Mouse (Mus musculus) ES-Bruce4 (cell line): ENCODE measurements at regions not wholly inside any gene's neighbourhood (a gene's known extent, or its start where the extent isn't known, plus 50 kb on each side); places are given as distances from the start of the nearest gene placed in this dataset.

ENCODE experiments used
- H3K27ac ChIP-seq: 2 replicates; pipeline ENCODE4 v1.5.1; 2012; ENCODE audit warnings: low read length, inconsistent platforms; ENCODE audit not compliant: insufficient read depth
- H3K27me3 ChIP-seq: 2 replicates; pipeline ENCODE4 v1.6.1; 2012; ENCODE audit warnings: mild to moderate bottlenecking, low read length, inconsistent platforms; ENCODE audit not compliant: control insufficient read depth, poor library complexity, insufficient read depth, severe bottlenecking
- H3K36me3 ChIP-seq: 2 replicates; pipeline ENCODE4 v1.6.1; 2012; ENCODE audit warnings: inconsistent platforms, mild to moderate bottlenecking, low read length, moderate library complexity; ENCODE audit not compliant: control insufficient read depth, poor library complexity, insufficient read depth, severe bottlenecking
- H3K4me1 ChIP-seq: one replicate; pipeline ENCODE4 v1.8.1; 2011; ENCODE audit warnings: low read length; ENCODE audit not compliant: control insufficient read depth, insufficient read depth
- H3K4me3 ChIP-seq: 2 replicates; pipeline ENCODE4 v1.5.1; 2011; ENCODE audit warnings: low read depth, mild to moderate bottlenecking, low read length
- H3K9ac ChIP-seq: 2 replicates; pipeline ENCODE4 v1.6.1; 2012; ENCODE audit warnings: low read depth, mild to moderate bottlenecking, inconsistent platforms; ENCODE audit not compliant: poor library complexity, severe bottlenecking
- H3K9me3 ChIP-seq: replicated peaks from 2 replicates; pipeline ENCODE4 v1.6.1; 2012; ENCODE audit warnings: mild to moderate bottlenecking, low read length, inconsistent platforms; ENCODE audit not compliant: control insufficient read depth, poor library complexity, insufficient read depth, severe bottlenecking
- CTCF ChIP-seq: IDR thresholded peaks from one replicate; pipeline ENCODE4 v1.8.1; 2011; ENCODE audit warnings: low read depth, low read length
- EP300 ChIP-seq: IDR thresholded peaks from 2 replicates; pipeline ENCODE4 v1.6.1; 2011; ENCODE audit warnings: low read depth, low read length; ENCODE audit not compliant: insufficient read depth
- POLR2A ChIP-seq: IDR thresholded peaks from one replicate; pipeline ENCODE4 v1.8.1; 2011; ENCODE audit warnings: low read length; ENCODE audit not compliant: insufficient read depth

DNA sequence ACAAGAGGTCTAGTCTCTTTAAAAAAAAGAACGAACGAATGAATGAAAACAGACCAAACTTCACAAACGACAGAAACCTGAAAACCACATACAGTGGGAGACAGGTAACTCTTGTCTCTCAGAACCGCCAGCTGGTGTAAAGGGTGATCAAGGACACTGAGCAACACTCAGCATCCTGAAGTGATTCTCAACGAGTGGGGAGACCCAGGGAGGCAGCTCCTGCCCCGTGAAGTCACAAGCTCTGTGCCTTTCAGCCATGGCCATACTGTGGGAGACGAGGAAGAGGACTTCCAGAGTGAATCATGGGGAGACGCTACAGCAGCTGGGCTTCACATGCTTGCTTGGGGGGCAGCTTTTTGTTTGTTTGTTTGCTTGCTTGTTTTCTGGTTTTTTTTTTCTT, 70.5 kb upstream of the Foxn2 start:
- Histone ChIP-seq H3K9ac (no peak overlapping the region), H3K9me3 (no peaks in the 10 kb centered on the region)
- TF ChIP-seq POLR2A (no peak), CTCF (no peak), EP300 (no peak)

GRCm38 (mm10) chr17:88370676-88371075, 69.8 kb upstream of the Foxn2 start:
- TF ChIP-seq CTCF (no peak), EP300 (no peak), POLR2A (no peak)
- no peak overlapping the region for H3K4me3 ChIP-seq
- H3K9me3 ChIP-seq: no peaks in the 10 kb centered on the region
- no peak overlapping the region for H3K27ac ChIP-seq
- no peaks in the 10 kb centered on the region for H3K36me3 ChIP-seq
- H3K9ac ChIP-seq: no peak overlapping the region
- H3K4me1 ChIP-seq: peaks cover 2% of the 10 kb centered on the region
- H3K27me3 ChIP-seq: no peaks in the 10 kb centered on the region

More for the DNA sequence above, 70.5 kb upstream of the Foxn2 start:
- Histone ChIP-seq H3K36me3 (no peaks in the 10 kb centered on the region), H3K4me1 (peaks cover 2% of the 10 kb centered on the region), H3K27ac (no peak overlapping the region), H3K27me3 (no peaks in the 10 kb centered on the region), H3K4me3 (no peak overlapping the region)

GRCm38 (mm10) chr17:88378505-88378904, 62.0 kb upstream of the Foxn2 start:
- no peaks in the 10 kb centered on the region for H3K27me3 ChIP-seq
- H3K9ac ChIP-seq: no peak overlapping the region
- no peaks in the 10 kb centered on the region for H3K36me3 ChIP-seq
- TF ChIP-seq CTCF (peak; percentile 44), POLR2A (no peak)
- H3K4me1 ChIP-seq: peaks cover 2% of the 10 kb centered on the region
- H3K9me3 ChIP-seq: no peaks in the 10 kb centered on the region; the same call in 1 of the 2 replicates
- H3K27ac ChIP-seq: no peak overlapping the region
- H3K4me3 ChIP-seq: no peak overlapping the region

- no peaks in the 10 kb centered on the region; the same call in 1 of the 2 replicates for H3K9me3 ChIP-seq
- no peak for TF ChIP-seq POLR2A
- no peak for TF ChIP-seq EP300
- TF ChIP-seq CTCF: no peak
- H3K4me3 ChIP-seq: no peak overlapping the region
- H3K4me1 ChIP-seq: no peaks in the 10 kb centered on the region
- H3K9ac ChIP-seq: no peak overlapping the region
- H3K27ac ChIP-seq: no peak overlapping the region
- H3K36me3 ChIP-seq: no peaks in the 10 kb centered on the region
- no peaks in the 10 kb centered on the region for H3K27me3 ChIP-seq
Measured at GRCm38 (mm10) chr17:88379389-88379788, 61.1 kb upstream of the Foxn2 start.

GRCm38 (mm10) chr17:88381106-88381505, 59.4 kb upstream of the Foxn2 start:
- H3K27ac ChIP-seq: no peak overlapping the region
- no peaks in the 10 kb centered on the region for H3K36me3 ChIP-seq
- H3K9ac ChIP-seq: no peak overlapping the region
- TF ChIP-seq EP300 (no peak), CTCF (peak; percentile 83), POLR2A (no peak)
- no peaks in the 10 kb centered on the region; the same call in 1 of the 2 replicates for H3K9me3 ChIP-seq
- no peaks in the 10 kb centered on the region for H3K27me3 ChIP-seq
- no peaks in the 10 kb centered on the region for H3K4me1 ChIP-seq
- no peak overlapping the region for H3K4me3 ChIP-seq

DNA sequence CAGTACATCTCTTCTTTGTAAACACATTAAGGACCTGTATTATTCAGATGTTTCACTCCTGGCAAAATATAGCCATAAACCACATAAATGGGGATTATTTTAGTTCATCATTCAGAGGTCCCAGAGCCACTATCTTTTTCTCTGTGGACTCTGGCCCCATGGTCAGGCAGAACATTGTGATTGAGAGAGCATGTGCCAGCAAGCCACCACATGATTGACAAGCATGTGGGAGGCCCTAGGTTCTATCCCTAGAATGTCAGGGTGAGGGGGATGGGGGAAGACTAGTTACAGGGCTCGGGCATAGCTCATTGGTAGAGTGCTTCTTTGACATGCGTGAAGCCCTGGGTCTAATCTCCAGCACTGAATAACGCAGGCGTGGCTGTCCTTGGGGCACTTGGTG, 57.1 kb upstream of the Foxn2 start:
- Histone ChIP-seq H3K9ac (no peak overlapping the region), H3K27ac (no peak overlapping the region), H3K27me3 (no peaks in the 10 kb centered on the region), H3K4me3 (no peak overlapping the region), H3K36me3 (no peaks in the 10 kb centered on the region), H3K9me3 (no peaks in the 10 kb centered on the region), H3K4me1 (no peaks in the 10 kb centered on the region)
- no peak for TF ChIP-seq EP300
- TF ChIP-seq CTCF: no peak
- no peak for TF ChIP-seq POLR2A

GRCm38 (mm10) chr17:88388441-88388951, 52.0 kb upstream of the Foxn2 start:
- Histone ChIP-seq H3K9ac (no peak overlapping the region), H3K36me3 (no peaks in the 10 kb centered on the region), H3K27ac (no peak overlapping the region), H3K9me3 (no peaks in the 10 kb centered on the region), H3K4me1 (no peaks in the 10 kb centered on the region), H3K4me3 (no peak overlapping the region), H3K27me3 (no peaks in the 10 kb centered on the region)
- TF ChIP-seq POLR2A (no peak), CTCF (no peak), EP300 (no peak)
